Mouse (Mus musculus) forebrain, embryonic 14.5 days (tissue): ENCODE data around the gene Slc26a6. TPM values are rescaled to one million over a fixed set of nuclear protein-coding genes. Genes with fewer than 3 reads are reported as not detected.

ENCODE experiments used
- microRNA-seq: library from miRNA; unstranded; fragments of <30 nt; microRNA quantifications from one replicate; pipeline ENCODE4, GENCODE M21; 2016
- polyA plus RNA-seq: library from polyadenylated mRNA; unstranded; fragments of >200 nt; fragmentation: Nextera tagmentation; extraction: Ambion mirVana; gene quantifications from 2 replicates; pipeline ENCODE4 v1.2.1, GENCODE M21; 2014

Gene Slc26a6
- polyA plus RNA-seq, 1 experiment from 2014 or later, result 10.6 TPM

Small RNA genes lying within 50 kb of the gene (microRNA-seq; reads per million reads assigned to microRNA genes)
- gene Gm23156, result not detected

Other genes with a start within 250 kb of the Slc26a6 start
- gene Arih2, start 203.9 kb upstream of the Slc26a6 start, polyA plus RNA-seq, result 37.5 and 42.4 TPM in 2 replicates
- 23.5 and 24.8 TPM in 2 replicates for gene Slc25a20, start 191.2 kb upstream of the Slc26a6 start, polyA plus RNA-seq
- 32.4 and 39.1 TPM in 2 replicates for gene Prkar2a, start 164.0 kb upstream of the Slc26a6 start, polyA plus RNA-seq
- gene Ip6k2, start 69.5 kb upstream of the Slc26a6 start, polyA plus RNA-seq, result 217 and 221 TPM in 2 replicates
- gene Nckipsd, start 44.9 kb upstream of the Slc26a6 start, polyA plus RNA-seq, result 13.6 and 19.2 TPM in 2 replicates
- 10.7 and 17.6 TPM in 2 replicates for gene Celsr3, start 27.0 kb upstream of the Slc26a6 start, polyA plus RNA-seq
- not detected in 2 replicates for gene Tmem89, start 61.3 kb downstream of the Slc26a6 start, polyA plus RNA-seq
- 453 TPM in 2 replicates for gene Uqcrc1, start 83.3 kb downstream of the Slc26a6 start, polyA plus RNA-seq
- 1.1 and 1.2 TPM in 2 replicates for gene Col7a1, start 100.3 kb downstream of the Slc26a6 start, polyA plus RNA-seq
- 0.15 and 0.25 TPM in 2 replicates for gene Ucn2, start 132.7 kb downstream of the Slc26a6 start, polyA plus RNA-seq
- 16.0 and 20.8 TPM in 2 replicates for gene Pfkfb4, start 138.5 kb downstream of the Slc26a6 start, polyA plus RNA-seq
- 40.8 and 48.9 TPM in 2 replicates for gene Shisa5, start 185.3 kb downstream of the Slc26a6 start, polyA plus RNA-seq
- gene Trex1, start 206.5 kb downstream of the Slc26a6 start, polyA plus RNA-seq, result 11.1 and 11.9 TPM in 2 replicates
- 27.3 and 29.6 TPM in 2 replicates for gene Atrip, start 220.8 kb downstream of the Slc26a6 start, polyA plus RNA-seq
- gene Ccdc51, start 229.2 kb downstream of the Slc26a6 start, polyA plus RNA-seq, result 19.4 and 21.2 TPM in 2 replicates
- gene Tma7, start 229.3 kb downstream of the Slc26a6 start, polyA plus RNA-seq, result 652 and 758 TPM in 2 replicates
- gene Plxnb1, start 242.1 kb downstream of the Slc26a6 start, polyA plus RNA-seq, result 13.9 and 15.7 TPM in 2 replicates